Mouse (Mus musculus): ENCODE measurements at regions not wholly inside any gene's neighbourhood (a gene's known extent, or its start where the extent isn't known, plus 50 kb on each side); places are given as distances from the start of the nearest gene placed in this dataset.

DNA sequence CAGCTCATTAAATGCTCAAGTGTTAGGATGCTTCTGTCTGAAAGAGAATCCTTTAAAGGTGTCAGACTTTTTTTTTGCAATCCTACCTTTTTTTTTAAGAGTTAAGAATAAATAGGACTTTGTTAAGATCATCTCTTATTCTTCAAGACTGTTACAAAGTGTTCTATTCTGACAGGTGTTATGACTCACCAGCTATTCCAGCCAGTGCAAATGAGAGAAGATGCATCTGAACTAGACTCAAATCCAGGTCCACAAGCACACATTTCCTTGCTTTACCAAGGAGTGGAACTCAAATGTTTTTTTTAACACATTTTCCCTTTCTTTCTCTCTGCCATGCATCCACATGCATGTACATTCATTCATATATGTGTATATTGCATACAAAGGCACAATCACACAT, 98.4 kb upstream of the Atp10a start:
- Histone ChIP-seq H3K9me3 (replicated peaks) (no peaks in the 10 kb centered on the region), H3K9ac (no peak overlapping the region), H3K4me3 (no peak overlapping the region), H3K27ac (no peak overlapping the region), H3K4me2 (replicated peaks) (no peak overlapping the region), H3K36me3 (no peaks in the 10 kb centered on the region), H3K4me1 (no peaks in the 10 kb centered on the region), H3K27me3 (no peaks in the 10 kb centered on the region)
- no peak for ATAC-seq (ENCODE audit: low FRiP score)

DNA sequence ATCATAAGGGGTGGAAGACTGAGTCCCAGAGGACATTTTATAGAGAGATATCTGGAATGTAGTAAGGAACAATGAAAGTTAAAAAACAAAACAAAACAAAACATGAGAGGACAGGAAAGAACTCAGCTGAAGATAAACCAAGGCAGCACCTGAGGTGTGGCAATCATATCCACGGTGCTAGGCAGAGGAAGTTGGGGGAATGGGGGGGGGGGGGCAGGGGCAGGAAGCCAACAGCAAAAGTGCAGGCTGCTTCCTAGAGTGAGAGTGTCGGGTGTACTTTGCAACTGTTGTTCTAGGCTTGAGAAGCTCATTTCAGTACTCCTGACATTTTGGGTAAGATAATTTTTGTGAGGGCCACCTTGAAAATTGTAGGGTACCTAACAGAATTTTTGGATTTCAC, 87.2 kb upstream of the Atp10a start:
- Histone ChIP-seq H3K36me3 (no peaks in the 10 kb centered on the region), H3K9ac (no peak overlapping the region), H3K4me2 (replicated peaks) (no peak overlapping the region), H3K4me3 (no peak overlapping the region), H3K27me3 (no peaks in the 10 kb centered on the region), H3K9me3 (replicated peaks) (no peaks in the 10 kb centered on the region), H3K27ac (no peak overlapping the region), H3K4me1 (no peaks in the 10 kb centered on the region)
- 61% methylated on average over 2 of the region's 2 CpGs for WGBS
- no peak for ATAC-seq (ENCODE audit: low FRiP score)

DNA sequence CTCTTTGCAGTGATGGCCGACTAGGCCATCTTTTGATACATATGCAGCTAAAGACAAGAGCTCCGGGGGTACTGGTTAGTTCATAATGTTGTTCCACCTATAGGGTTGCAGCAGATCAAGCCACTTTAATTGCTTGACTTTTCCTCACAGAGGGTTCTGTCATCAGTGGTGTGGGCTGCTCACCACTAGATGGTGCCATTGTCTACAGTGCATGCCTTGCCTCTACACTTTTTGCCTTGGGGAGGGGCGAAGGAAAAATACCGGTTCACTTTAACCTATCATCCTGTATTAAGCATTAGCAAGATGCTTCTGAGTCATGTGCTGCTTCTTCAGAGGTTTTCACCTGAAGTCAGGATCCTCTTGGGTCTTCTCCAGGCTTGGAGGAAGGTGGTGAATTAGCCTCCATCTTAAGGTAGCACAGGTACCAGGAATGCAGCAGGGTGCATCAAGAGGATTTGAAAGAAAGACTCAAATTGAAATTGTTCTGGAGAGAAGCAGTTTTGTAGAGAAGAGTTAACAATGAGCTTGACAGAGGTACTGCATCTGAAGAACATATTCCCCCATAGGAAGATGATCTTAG, 71.6 kb upstream of the Atp10a start:
- WGBS, result 24% methylated on average over 4 of the region's 4 CpGs

DNA sequence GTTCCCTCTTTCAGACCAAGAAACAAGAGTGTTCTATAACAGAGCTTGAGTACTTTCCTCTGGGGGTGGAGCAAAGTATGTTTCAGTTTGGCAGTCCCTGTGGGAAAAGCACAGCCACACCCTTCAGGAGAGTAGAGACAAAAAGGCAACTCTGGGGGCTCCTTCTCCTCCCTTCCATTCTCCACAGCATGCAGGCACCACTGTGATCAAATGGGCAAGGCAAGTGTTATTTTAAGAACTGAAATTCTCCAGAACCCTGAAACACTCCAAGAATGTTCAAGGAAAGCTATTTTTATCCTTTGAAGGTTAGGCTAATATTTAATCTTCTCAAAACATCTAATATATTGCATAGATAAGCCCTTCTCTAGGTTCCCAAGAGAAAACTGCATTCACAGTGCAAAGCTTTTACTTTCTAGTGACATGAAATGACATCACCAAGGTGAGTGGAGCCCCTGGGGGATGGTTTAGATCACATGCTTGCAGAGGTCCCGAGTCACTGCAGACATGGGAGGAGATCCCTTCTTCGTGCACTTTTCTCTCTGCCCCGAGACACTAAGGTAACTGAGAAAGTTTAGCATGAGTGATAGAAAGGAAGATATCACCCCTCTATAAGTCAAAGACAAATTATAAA, 70.2 kb upstream of the Atp10a start:
- Histone ChIP-seq H3K4me3 (no peak overlapping the region), H3K27ac (no peak overlapping the region), H3K36me3 (no peaks in the 10 kb centered on the region), H3K9ac (no peak overlapping the region), H3K4me2 (replicated peaks) (no peak overlapping the region), H3K9me3 (replicated peaks) (no peaks in the 10 kb centered on the region), H3K4me1 (no peaks in the 10 kb centered on the region), H3K27me3 (no peaks in the 10 kb centered on the region)
- no peak for ATAC-seq (ENCODE audit: low FRiP score)
- WGBS, result 76% methylated on average over 3 of the region's 3 CpGs

More for the DNA sequence above, 71.6 kb upstream of the Atp10a start:
- H3K4me1 ChIP-seq, result no peaks in the 10 kb centered on the region
- no peaks in the 10 kb centered on the region for H3K27me3 ChIP-seq
- no peaks in the 10 kb centered on the region for H3K9me3 ChIP-seq (replicated peaks)
- H3K27ac ChIP-seq, result no peak overlapping the region
- no peak overlapping the region for H3K4me3 ChIP-seq
- H3K9ac ChIP-seq, result no peak overlapping the region
- ATAC-seq (ENCODE audit: low FRiP score), result peak; percentile 67
- no peaks in the 10 kb centered on the region for H3K36me3 ChIP-seq
- H3K4me2 ChIP-seq (replicated peaks), result no peak overlapping the region

DNA sequence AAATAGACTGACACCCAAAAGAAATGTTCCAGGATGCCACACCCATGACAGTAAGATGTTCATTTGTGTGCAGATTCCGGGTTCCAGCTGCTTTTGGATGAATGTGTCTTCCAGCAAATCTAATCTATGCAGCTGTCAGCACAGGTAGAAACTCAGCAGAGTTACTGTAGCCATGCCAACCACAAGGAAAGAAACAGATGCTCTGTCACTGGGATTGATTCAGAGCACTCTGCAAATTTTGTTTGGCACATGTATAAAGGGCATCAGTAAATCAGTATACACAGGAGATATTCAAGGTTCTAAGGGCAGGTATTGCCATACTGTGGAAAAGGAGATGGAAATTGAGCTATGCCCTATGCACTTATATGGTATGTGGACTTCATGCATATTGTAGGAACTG, 60.0 kb upstream of the Atp10a start:
- WGBS, result 84% methylated on average over 1 of the region's 1 CpGs
- Histone ChIP-seq H3K4me2 (replicated peaks) (no peak overlapping the region), H3K4me3 (no peak overlapping the region), H3K9ac (no peak overlapping the region), H3K9me3 (replicated peaks) (no peaks in the 10 kb centered on the region), H3K27me3 (no peaks in the 10 kb centered on the region), H3K4me1 (no peaks in the 10 kb centered on the region), H3K36me3 (no peaks in the 10 kb centered on the region), H3K27ac (no peak overlapping the region)
- no peak for ATAC-seq (ENCODE audit: low FRiP score)
